Mouse (Mus musculus) hindbrain, embryonic 16.5 days (tissue): ENCODE results near the gene D1Pas1. TPM values are rescaled to one million over a fixed set of nuclear protein-coding genes. Genes with fewer than 3 reads are reported as not detected.
A peak's percentile ranks its signal among the peaks of the same experiment; 100 is the strongest.

Source experiments
- ATAC-seq: fragments of 200-750 bp; cut with Nextera tagmentation; 2 replicates; pipeline ENCODE4 v1.8.0; 2017; ENCODE audit warnings: moderate TSS enrichment, moderate library complexity
- H3K27ac ChIP-seq: fragments of 300-500 bp; sonication (generic); 2 replicates; pipeline ENCODE4 v1.5.1; 2014; ENCODE audit warnings: low read depth, mild to moderate bottlenecking, control low read depth, low read length, moderate library complexity
- H3K27me3 ChIP-seq: fragments of 300-500 bp; sonication (generic); replicated peaks from 2 replicates; pipeline ENCODE4 v1.6.1; 2014; ENCODE audit warnings: low read length; ENCODE audit not compliant: control insufficient read depth, insufficient read depth
- H3K36me3 ChIP-seq: fragments of 300-500 bp; sonication (generic); 2 replicates; pipeline ENCODE4 v1.6.1; 2014; ENCODE audit warnings: mild to moderate bottlenecking, low read length, moderate library complexity, mixed read lengths; ENCODE audit not compliant: control insufficient read depth, insufficient read depth
- H3K4me1 ChIP-seq: fragments of 300-500 bp; sonication (generic); 2 replicates; pipeline ENCODE4 v1.6.1; 2014; ENCODE audit warnings: low read depth, low read length; ENCODE audit not compliant: control insufficient read depth, insufficient read depth
- H3K4me2 ChIP-seq: fragments of 300-500 bp; sonication (generic); 2 replicates; pipeline ENCODE4 v1.6.1; 2014; ENCODE audit warnings: mild to moderate bottlenecking, low read length, control low read depth, moderate library complexity
- H3K4me3 ChIP-seq: fragments of 300-500 bp; sonication (generic); 2 replicates; pipeline ENCODE4 v1.5.1; 2014; ENCODE audit warnings: mild to moderate bottlenecking, low read length, control low read depth, moderate library complexity
- H3K9ac ChIP-seq: fragments of 300-500 bp; sonication (generic); 2 replicates; pipeline ENCODE4 v1.6.1; 2014; ENCODE audit warnings: low read depth, mild to moderate bottlenecking, control low read depth, low read length, moderate library complexity
- H3K9me3 ChIP-seq: fragments of 300-500 bp; sonication (generic); 2 replicates; pipeline ENCODE4 v1.6.1; 2014; ENCODE audit warnings: mild to moderate bottlenecking, low read length, moderate library complexity; ENCODE audit not compliant: control insufficient read depth
- WGBS: fragments of 180-500 bp; shearing (Covaris S2); extraction: QIAGEN DNeasy Blood & Tissue Kit; methylation state at CpG from one replicate; pipeline ENCODE4 v1.1.7; 2014; 5-methylcytosine and 5-hydroxymethylcytosine counted together
- polyA plus RNA-seq: library from polyadenylated mRNA; unstranded; fragments of >200 nt; fragmentation: Nextera tagmentation; extraction: Ambion mirVana; gene quantifications from 2 replicates; pipeline ENCODE4 v1.2.1, GENCODE M21; 2015

D1Pas1 gene
- polyA plus RNA-seq = 0.10 and 0.15 TPM in 2 replicates

GRCm38 (mm10) chr1:186967201-186967812 is at the start of gene D1Pas1:
Gene D1Pas1, plus strand, starts transcription at chr1:186967416.
- ATAC-seq = no peak
- H3K27ac ChIP-seq = no peak within 1 kb of the TSS
- peaks cover 16% of the 10 kb centered on the region for H3K9me3 ChIP-seq
- no peak within 1 kb of the TSS for H3K9ac ChIP-seq
- WGBS = 85% methylated on average over 53 of the region's 53 CpGs
- no peak within 1 kb of the TSS for H3K4me2 ChIP-seq
- H3K4me1 ChIP-seq = no peaks in the 10 kb centered on the region
- no peaks in the 10 kb centered on the region for H3K36me3 ChIP-seq
- no peaks in the 10 kb centered on the region; the same call in 1 of the 2 replicates for H3K27me3 ChIP-seq
- no peak within 1 kb of the TSS for H3K4me3 ChIP-seq

GRCm38 (mm10) chr1:186922489-186923370 is 44.5 kb upstream of the D1Pas1 start:
- no peak overlapping the region for H3K4me3 ChIP-seq
- no peak overlapping the region for H3K9ac ChIP-seq
- H3K27ac ChIP-seq = no peak overlapping the region
- peaks cover 2% of the 10 kb centered on the region for H3K27me3 ChIP-seq
- no peak overlapping the region for H3K4me2 ChIP-seq
- 19% methylated on average over 17 of the region's 17 CpGs for WGBS
- no peaks in the 10 kb centered on the region for H3K9me3 ChIP-seq
- no peaks in the 10 kb centered on the region for H3K36me3 ChIP-seq
- no peak for ATAC-seq
- peaks cover 3% of the 10 kb centered on the region; the same call in 1 of the 2 replicates for H3K4me1 ChIP-seq

- Histone ChIP-seq H3K4me1 (peaks cover 3% of the 10 kb centered on the region; the same call in 1 of the 2 replicates), H3K9me3 (no peaks in the 10 kb centered on the region), H3K27me3 (no peaks in the 10 kb centered on the region; the same call in none of the 2 replicates), H3K36me3 (no peaks in the 10 kb centered on the region), H3K9ac (0 out of 2 replicates have a peak overlapping the region, but pooled peaks have one; percentile 31), H3K4me3 (no peak overlapping the region), H3K4me2 (peak overlapping the region; percentile 29), H3K27ac (no peak overlapping the region)
- no peak for ATAC-seq
- WGBS = 42% methylated on average over 12 of the region's 12 CpGs
Measured at GRCm38 (mm10) chr1:186924027-186924426, 43.2 kb upstream of the D1Pas1 start.

GRCm38 (mm10) chr1:186925411-186925810 is 41.8 kb upstream of the D1Pas1 start:
- H3K27ac ChIP-seq = no peak overlapping the region
- no peaks in the 10 kb centered on the region; the same call in none of the 2 replicates for H3K27me3 ChIP-seq
- WGBS = 28% methylated on average over 9 of the region's 9 CpGs
- H3K4me2 ChIP-seq = no peak overlapping the region
- ATAC-seq = no peak
- H3K9ac ChIP-seq = no peak overlapping the region
- no peaks in the 10 kb centered on the region for H3K9me3 ChIP-seq
- H3K36me3 ChIP-seq = no peaks in the 10 kb centered on the region
- no peak overlapping the region for H3K4me3 ChIP-seq
- peaks cover 3% of the 10 kb centered on the region; the same call in 1 of the 2 replicates for H3K4me1 ChIP-seq

GRCm38 (mm10) chr1:186926316-186926949 is 40.8 kb upstream of the D1Pas1 start:
- ATAC-seq = no peak
- H3K9me3 ChIP-seq = no peaks in the 10 kb centered on the region
- no peak overlapping the region for H3K27ac ChIP-seq
- 42% methylated on average over 8 of the region's 8 CpGs for WGBS
- no peaks in the 10 kb centered on the region; the same call in 1 of the 2 replicates for H3K27me3 ChIP-seq
- no peaks in the 10 kb centered on the region for H3K36me3 ChIP-seq
- H3K4me3 ChIP-seq = no peak overlapping the region
- no peak overlapping the region for H3K4me2 ChIP-seq
- no peak overlapping the region for H3K9ac ChIP-seq
- H3K4me1 ChIP-seq = peaks cover 3% of the 10 kb centered on the region; the same call in 1 of the 2 replicates

GRCm38 (mm10) chr1:186926950-186927316 is 40.3 kb upstream of the D1Pas1 start:
- H3K9me3 ChIP-seq = no peaks in the 10 kb centered on the region
- no peak overlapping the region for H3K4me3 ChIP-seq
- no peak overlapping the region for H3K4me2 ChIP-seq
- H3K36me3 ChIP-seq = no peaks in the 10 kb centered on the region
- H3K9ac ChIP-seq = no peak overlapping the region
- no peak overlapping the region for H3K27ac ChIP-seq
- no peak for ATAC-seq
- WGBS = 72% methylated on average over 6 of the region's 6 CpGs
- no peaks in the 10 kb centered on the region; the same call in 1 of the 2 replicates for H3K27me3 ChIP-seq
- peaks cover 3% of the 10 kb centered on the region; the same call in 1 of the 2 replicates for H3K4me1 ChIP-seq

- WGBS = 67% methylated on average over 4 of the region's 4 CpGs
- ATAC-seq = no peak
- no peak overlapping the region for H3K9ac ChIP-seq
Measured at GRCm38 (mm10) chr1:186927494-186927893, 39.7 kb upstream of the D1Pas1 start.

GRCm38 (mm10) chr1:186930160-186930887 is 36.9 kb upstream of the D1Pas1 start:
- Histone ChIP-seq H3K36me3 (no peaks in the 10 kb centered on the region), H3K4me3 (no peak overlapping the region), H3K4me1 (no peaks in the 10 kb centered on the region), H3K9ac (no peak overlapping the region), H3K9me3 (no peaks in the 10 kb centered on the region), H3K4me2 (no peak overlapping the region), H3K27me3 (no peaks in the 10 kb centered on the region; the same call in 1 of the 2 replicates), H3K27ac (no peak overlapping the region)
- 80% methylated on average over 13 of the region's 13 CpGs for WGBS
- ATAC-seq = no peak

More at GRCm38 (mm10) chr1:186927494-186927893, 39.7 kb upstream of the D1Pas1 start:
- Histone ChIP-seq H3K4me2 (no peak overlapping the region), H3K27ac (no peak overlapping the region), H3K36me3 (no peaks in the 10 kb centered on the region), H3K4me1 (peaks cover 3% of the 10 kb centered on the region; the same call in 1 of the 2 replicates), H3K27me3 (no peaks in the 10 kb centered on the region; the same call in 1 of the 2 replicates), H3K4me3 (no peak overlapping the region), H3K9me3 (no peaks in the 10 kb centered on the region)
